Mouse (Mus musculus): ENCODE results near the gene Fam155a.
"Not testable (repeated sequence)": the region's sequence is repeated elsewhere in the genome, so short reads cannot be mapped to it uniquely, and the experiment has no call there.

Gene Fam155a

GRCm38 (mm10) chr8:9394670-9395069 is 376.3 kb downstream of the Fam155a start:
- DNase-seq, result no peak

GRCm38 (mm10) chr8:9393246-9393645 is 377.7 kb downstream of the Fam155a start:
- no peak for DNase-seq

GRCm38 (mm10) chr8:9390229-9390628 is 380.7 kb downstream of the Fam155a start:
- not testable (repeated sequence) for DNase-seq

GRCm38 (mm10) chr8:9369201-9369600 is 401.8 kb downstream of the Fam155a start:
- DNase-seq, result no peak

- DNase-seq, result no peak
Observed at GRCm38 (mm10) chr8:9367721-9368120, 403.2 kb downstream of the Fam155a start.

GRCm38 (mm10) chr8:9365381-9365780 is 405.6 kb downstream of the Fam155a start:
- no peak for DNase-seq

- DNase-seq, result no peak
Observed at GRCm38 (mm10) chr8:9348523-9349135, 422.3 kb downstream of the Fam155a start.

- no peak for DNase-seq
Observed at GRCm38 (mm10) chr8:9347163-9347562, 423.8 kb downstream of the Fam155a start.

- no peak for DNase-seq
Observed at GRCm38 (mm10) chr8:9344136-9344535, 426.8 kb downstream of the Fam155a start.

GRCm38 (mm10) chr8:9342998-9343397 is 428.0 kb downstream of the Fam155a start:
- no peak for DNase-seq

GRCm38 (mm10) chr8:9342593-9342992 is 428.4 kb downstream of the Fam155a start:
- no peak for DNase-seq

GRCm38 (mm10) chr8:9337905-9338304 is 433.1 kb downstream of the Fam155a start:
- no peak for DNase-seq

- DNase-seq, result no peak
Observed at GRCm38 (mm10) chr8:9335933-9336303, 435.0 kb downstream of the Fam155a start.

GRCm38 (mm10) chr8:9335285-9335932 is 435.6 kb downstream of the Fam155a start:
- no peak for DNase-seq

GRCm38 (mm10) chr8:9332766-9333165 is 438.2 kb downstream of the Fam155a start:
- DNase-seq, result no peak

GRCm38 (mm10) chr8:9309456-9309855 is 461.5 kb downstream of the Fam155a start:
- no peak for DNase-seq

GRCm38 (mm10) chr8:9303526-9304135 is 467.3 kb downstream of the Fam155a start:
- DNase-seq, result no peak

- no peak for DNase-seq
Observed at GRCm38 (mm10) chr8:9295046-9295445, 475.9 kb downstream of the Fam155a start.

GRCm38 (mm10) chr8:9292532-9292931 is 478.4 kb downstream of the Fam155a start:
- DNase-seq, result no peak

GRCm38 (mm10) chr8:9288015-9288729 is 482.8 kb downstream of the Fam155a start:
- DNase-seq, result no peak

GRCm38 (mm10) chr8:9274117-9274516 is 496.8 kb downstream of the Fam155a start:
- DNase-seq, result no peak

GRCm38 (mm10) chr8:9264378-9264777 is 506.6 kb downstream of the Fam155a start:
- DNase-seq, result no peak

- DNase-seq, result no peak
Observed at GRCm38 (mm10) chr8:9261527-9261926, 509.4 kb downstream of the Fam155a start.

- DNase-seq, result no peak
Observed at GRCm38 (mm10) chr8:9255316-9255715, 515.6 kb downstream of the Fam155a start.
